Mouse (Mus musculus): ENCODE results near the gene Ptbp2. TPM values are rescaled to one million over a fixed set of nuclear protein-coding genes. Genes with fewer than 3 reads are reported as not detected.

Gene Ptbp2
- polyA plus RNA-seq, 1 experiment from 2014 or later: 47.7 TPM

GRCm38 (mm10) chr3:119763772-119764171 lies 20.5 kb downstream of the Ptbp2 start:
- H3K27ac ChIP-seq (replicated peaks): no peak overlapping the region
- H3K4me3 ChIP-seq (replicated peaks): no peak overlapping the region
- no peak for ATAC-seq (ENCODE audit: insufficient number of reproducible peaks, low FRiP score, low TSS enrichment, low read depth)
- H3K9ac ChIP-seq: no peak overlapping the region
- 89% methylated on average over 2 of the region's 2 CpGs for WGBS
- no peaks in the 10 kb centered on the region for H3K27me3 ChIP-seq
- H3K9me3 ChIP-seq (replicated peaks): no peaks in the 10 kb centered on the region
- H3K4me2 ChIP-seq (replicated peaks): no peak overlapping the region
- peaks cover 15% of the 10 kb centered on the region for H3K36me3 ChIP-seq
- H3K4me1 ChIP-seq: no peaks in the 10 kb centered on the region

DNA sequence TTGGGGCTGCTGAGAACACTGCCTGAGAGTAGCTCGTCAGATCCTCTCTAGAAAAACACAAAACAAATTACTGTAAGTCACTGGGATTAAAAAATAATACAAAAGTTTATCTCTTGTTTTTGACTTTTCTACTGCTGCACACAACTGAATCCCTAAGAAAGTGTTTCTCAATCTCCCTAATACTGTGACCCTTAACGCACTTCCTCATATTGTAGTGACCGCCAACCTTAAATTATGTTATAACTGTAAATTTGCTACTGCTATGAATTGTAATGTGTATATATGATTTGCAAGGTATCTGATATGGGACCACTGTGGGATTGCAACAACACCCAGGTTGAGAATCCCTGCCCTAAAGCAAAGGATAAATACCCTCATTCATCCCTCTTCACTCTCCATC lies 22.5 kb downstream of the Ptbp2 start:
- WGBS: 92% methylated on average over 3 of the region's 3 CpGs
- Histone ChIP-seq H3K9me3 (replicated peaks) (no peaks in the 10 kb centered on the region), H3K4me1 (no peaks in the 10 kb centered on the region), H3K27me3 (no peaks in the 10 kb centered on the region), H3K9ac (no peak overlapping the region), H3K4me2 (replicated peaks) (no peak overlapping the region), H3K4me3 (replicated peaks) (no peak overlapping the region), H3K27ac (replicated peaks) (no peak overlapping the region), H3K36me3 (peaks cover 9% of the 10 kb centered on the region)
- no peak for ATAC-seq (ENCODE audit: insufficient number of reproducible peaks, low FRiP score, low TSS enrichment, low read depth)

DNA sequence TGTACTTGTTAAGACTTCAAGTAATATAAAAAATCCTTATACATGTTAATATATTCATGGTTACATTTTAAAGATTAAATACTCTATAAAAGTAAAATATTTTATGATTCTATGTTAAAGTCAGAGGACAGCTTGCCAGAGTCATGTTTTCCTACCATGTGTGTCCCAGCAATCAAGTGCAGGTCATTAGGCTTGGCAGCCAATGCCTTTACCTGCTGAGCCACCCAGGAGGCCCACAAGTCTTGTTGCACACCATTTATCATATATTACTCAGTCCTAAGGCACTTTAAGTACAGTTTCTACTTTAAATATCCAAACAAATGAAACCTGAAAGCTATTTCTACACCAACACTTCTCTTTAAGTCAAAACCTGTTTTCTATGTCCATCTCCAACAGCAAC lies 30.5 kb downstream of the Ptbp2 start:
- Histone ChIP-seq H3K4me1 (no peaks in the 10 kb centered on the region), H3K4me2 (replicated peaks) (no peak overlapping the region), H3K36me3 (peaks cover 5% of the 10 kb centered on the region), H3K9ac (no peak overlapping the region), H3K9me3 (replicated peaks) (no peaks in the 10 kb centered on the region), H3K27ac (replicated peaks) (no peak overlapping the region), H3K4me3 (replicated peaks) (no peak overlapping the region), H3K27me3 (no peaks in the 10 kb centered on the region)
- no peak for ATAC-seq (ENCODE audit: insufficient number of reproducible peaks, low FRiP score, low TSS enrichment, low read depth)

DNA sequence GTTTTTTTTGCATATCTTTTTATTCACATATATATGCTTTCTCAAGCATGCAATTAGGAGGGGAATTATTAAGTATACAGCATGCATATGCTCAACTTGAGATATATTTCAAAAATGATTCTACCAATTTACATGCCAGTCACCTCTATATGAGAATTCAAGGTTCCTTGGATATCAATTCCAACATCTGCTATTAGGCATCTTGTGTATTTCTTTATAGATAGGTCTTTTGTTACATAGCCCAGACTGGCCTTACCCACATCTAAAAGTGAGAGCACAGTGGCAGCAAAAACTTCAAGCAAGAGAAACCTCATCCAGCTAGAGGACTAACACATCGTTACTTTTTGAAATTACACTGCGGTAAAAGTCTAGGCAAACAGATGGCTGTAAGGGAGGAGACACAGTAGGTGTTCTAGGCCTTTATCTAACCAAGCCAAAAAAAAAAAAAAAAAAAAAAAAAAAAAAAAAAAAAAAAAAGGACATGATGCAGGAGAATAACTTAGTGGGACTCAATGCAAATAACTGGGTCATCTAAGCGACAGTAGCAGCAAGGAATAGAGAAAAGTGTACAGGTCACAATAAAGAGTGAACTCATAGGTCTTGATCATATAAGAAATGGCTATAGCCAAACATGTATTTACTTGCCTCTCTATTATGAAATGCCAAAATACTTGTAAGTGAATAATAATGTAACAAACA lies 34.6 kb downstream of the Ptbp2 start:
- Histone ChIP-seq H3K36me3 (peaks cover 12% of the 10 kb centered on the region), H3K4me3 (replicated peaks) (no peak overlapping the region), H3K4me2 (replicated peaks) (no peak overlapping the region), H3K27me3 (no peaks in the 10 kb centered on the region), H3K27ac (replicated peaks) (no peak overlapping the region), H3K9me3 (replicated peaks) (no peaks in the 10 kb centered on the region), H3K9ac (no peak overlapping the region), H3K4me1 (no peaks in the 10 kb centered on the region)
- no peak for ATAC-seq (ENCODE audit: insufficient number of reproducible peaks, low FRiP score, low TSS enrichment, low read depth)
- 82% methylated on average over 3 of the region's 3 CpGs for WGBS

DNA sequence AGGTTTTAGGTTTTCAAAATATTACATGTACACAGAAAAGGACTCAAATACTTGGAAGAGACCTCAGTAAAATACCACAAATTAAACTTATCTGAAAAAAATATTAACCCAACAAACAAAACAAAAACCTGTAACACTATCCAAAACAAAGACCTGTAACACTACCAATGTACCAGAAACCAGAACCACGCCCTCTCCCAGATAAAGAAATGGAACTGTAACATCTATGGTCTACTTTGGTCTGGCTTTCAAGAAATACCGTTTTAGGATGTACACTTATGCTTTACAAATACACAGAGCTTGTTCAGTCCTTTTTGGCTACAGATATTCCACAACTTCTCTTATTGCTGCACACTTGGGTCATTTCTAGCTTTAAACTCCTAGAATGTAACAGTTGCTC lies 35.1 kb downstream of the Ptbp2 start:
- H3K27me3 ChIP-seq: no peaks in the 10 kb centered on the region
- no peak for ATAC-seq (ENCODE audit: insufficient number of reproducible peaks, low FRiP score, low TSS enrichment, low read depth)
- H3K27ac ChIP-seq (replicated peaks): no peak overlapping the region
- H3K4me1 ChIP-seq: no peaks in the 10 kb centered on the region
- peaks cover 14% of the 10 kb centered on the region for H3K36me3 ChIP-seq
- H3K4me2 ChIP-seq (replicated peaks): no peak overlapping the region
- no peaks in the 10 kb centered on the region for H3K9me3 ChIP-seq (replicated peaks)
- no peak overlapping the region for H3K4me3 ChIP-seq (replicated peaks)
- WGBS: 90% methylated on average over 2 of the region's 2 CpGs
- H3K9ac ChIP-seq: no peak overlapping the region

DNA sequence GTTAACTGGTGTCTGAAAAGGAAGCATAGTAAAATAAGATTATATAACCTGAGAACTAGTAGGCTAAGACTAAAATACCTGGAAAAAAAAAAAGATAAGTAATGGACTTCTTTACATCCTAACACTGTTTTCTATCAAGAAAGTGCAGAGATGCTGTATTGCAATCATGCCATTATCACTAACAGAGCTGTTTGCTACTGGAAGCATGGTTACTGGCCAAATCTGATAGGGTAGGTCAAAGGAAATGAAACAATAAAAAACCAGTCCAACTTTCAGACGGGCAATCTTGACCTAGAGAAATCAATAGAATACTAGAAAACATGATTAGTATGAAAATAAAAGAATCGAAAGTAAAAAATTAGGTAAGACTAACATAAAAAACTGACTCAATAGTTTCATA lies 37.6 kb downstream of the Ptbp2 start:
- Histone ChIP-seq H3K27ac (replicated peaks) (no peak overlapping the region), H3K9me3 (replicated peaks) (no peaks in the 10 kb centered on the region), H3K9ac (no peak overlapping the region), H3K27me3 (no peaks in the 10 kb centered on the region), H3K4me3 (replicated peaks) (no peak overlapping the region), H3K4me2 (replicated peaks) (no peak overlapping the region), H3K4me1 (no peaks in the 10 kb centered on the region), H3K36me3 (peaks cover 14% of the 10 kb centered on the region)
- 87% methylated on average over 2 of the region's 2 CpGs for WGBS
- no peak for ATAC-seq (ENCODE audit: insufficient number of reproducible peaks, low FRiP score, low TSS enrichment, low read depth)

DNA sequence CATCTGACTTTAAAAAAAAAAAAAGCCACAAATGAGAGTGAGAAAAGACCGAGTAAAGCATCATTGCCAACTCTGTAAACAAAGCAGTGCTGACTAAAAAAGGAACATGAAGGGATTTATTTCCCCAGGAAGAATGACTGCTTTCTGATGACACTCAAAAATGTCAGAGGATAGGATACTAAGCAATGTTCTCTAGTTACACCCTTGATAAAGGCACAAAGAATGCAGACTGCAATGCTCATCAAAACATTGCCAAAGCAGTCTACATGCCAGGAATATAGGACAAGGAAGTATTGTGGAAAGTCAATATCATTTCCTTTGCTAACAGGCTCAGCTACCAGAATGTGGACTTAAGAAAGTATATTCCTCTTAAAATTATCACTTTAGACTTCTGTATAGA lies 38.5 kb downstream of the Ptbp2 start:
- ATAC-seq (ENCODE audit: insufficient number of reproducible peaks, low FRiP score, low TSS enrichment, low read depth): no peak
- H3K9ac ChIP-seq: no peak overlapping the region
- no peaks in the 10 kb centered on the region for H3K9me3 ChIP-seq (replicated peaks)
- H3K27ac ChIP-seq (replicated peaks): no peak overlapping the region
- peaks cover 11% of the 10 kb centered on the region for H3K36me3 ChIP-seq
- WGBS: 35% methylated on average over 1 of the region's 1 CpGs
- no peak overlapping the region for H3K4me3 ChIP-seq (replicated peaks)
- no peak overlapping the region for H3K4me2 ChIP-seq (replicated peaks)
- H3K27me3 ChIP-seq: no peaks in the 10 kb centered on the region
- H3K4me1 ChIP-seq: no peaks in the 10 kb centered on the region

DNA sequence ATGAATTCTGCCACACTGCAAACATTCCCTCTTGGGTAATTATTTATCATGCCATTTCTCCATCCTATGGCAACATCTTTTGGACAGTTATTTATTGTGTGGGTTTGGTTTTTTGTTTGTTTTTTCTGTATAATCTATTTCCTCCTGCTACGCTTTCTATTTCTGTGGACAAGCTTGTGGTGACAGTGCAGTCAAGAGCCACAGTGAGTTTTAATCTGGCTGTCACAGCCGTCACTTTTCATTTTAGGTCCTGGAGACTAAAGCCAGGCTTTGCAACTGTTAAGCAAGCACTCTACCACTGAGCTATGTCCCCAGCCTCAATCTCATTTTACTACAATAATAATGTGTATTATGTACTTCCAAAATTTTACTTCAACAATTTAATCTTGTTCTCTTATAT lies 54.4 kb downstream of the Ptbp2 start:
- H3K9me3 ChIP-seq (replicated peaks): no peaks in the 10 kb centered on the region
- H3K4me1 ChIP-seq: no peaks in the 10 kb centered on the region
- H3K4me2 ChIP-seq (replicated peaks): no peak overlapping the region
- H3K9ac ChIP-seq: no peak overlapping the region
- peaks cover 15% of the 10 kb centered on the region; the same call in 1 of the 2 replicates for H3K36me3 ChIP-seq
- 81% methylated on average over 2 of the region's 2 CpGs for WGBS
- H3K27me3 ChIP-seq: no peaks in the 10 kb centered on the region
- no peak overlapping the region for H3K4me3 ChIP-seq (replicated peaks)
- H3K27ac ChIP-seq (replicated peaks): no peak overlapping the region
- ATAC-seq (ENCODE audit: insufficient number of reproducible peaks, low FRiP score, low TSS enrichment, low read depth): no peak

DNA sequence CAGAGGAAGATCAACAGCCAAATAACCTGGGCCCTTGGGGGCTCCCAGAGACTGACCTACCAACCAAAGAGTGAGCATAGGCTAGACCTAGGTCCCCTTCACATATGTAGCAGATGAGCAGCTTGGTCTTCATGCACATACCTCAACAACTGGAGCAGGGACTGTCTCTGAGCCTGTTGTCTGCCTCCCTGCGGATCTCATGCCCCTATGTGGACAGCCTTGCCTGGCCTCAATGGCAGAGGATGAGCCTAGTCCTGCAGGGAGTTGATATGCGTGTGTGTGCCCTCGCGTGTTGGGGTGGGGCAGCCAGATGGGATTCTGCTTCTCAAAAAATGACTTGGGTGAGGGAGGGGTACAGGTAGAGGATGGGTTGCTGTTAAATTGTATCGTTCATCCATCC lies 72.2 kb downstream of the Ptbp2 start:
- Histone ChIP-seq H3K4me1 (no peaks in the 10 kb centered on the region), H3K4me3 (replicated peaks) (no peak overlapping the region), H3K4me2 (replicated peaks) (no peak overlapping the region), H3K9me3 (replicated peaks) (no peaks in the 10 kb centered on the region), H3K27ac (replicated peaks) (no peak overlapping the region), H3K27me3 (no peaks in the 10 kb centered on the region), H3K36me3 (no peaks in the 10 kb centered on the region), H3K9ac (no peak overlapping the region)
- WGBS: 96% methylated on average over 5 of the region's 5 CpGs
- ATAC-seq (ENCODE audit: insufficient number of reproducible peaks, low FRiP score, low TSS enrichment, low read depth): no peak

GRCm38 (mm10) chr3:119711503-119711902 lies 72.8 kb downstream of the Ptbp2 start:
- H3K4me2 ChIP-seq (replicated peaks): no peak overlapping the region
- H3K36me3 ChIP-seq: no peaks in the 10 kb centered on the region
- H3K27me3 ChIP-seq: no peaks in the 10 kb centered on the region
- ATAC-seq (ENCODE audit: insufficient number of reproducible peaks, low FRiP score, low TSS enrichment, low read depth): no peak
- no peaks in the 10 kb centered on the region for H3K9me3 ChIP-seq (replicated peaks)
- H3K4me3 ChIP-seq (replicated peaks): no peak overlapping the region
- no peak overlapping the region for H3K9ac ChIP-seq
- H3K27ac ChIP-seq (replicated peaks): no peak overlapping the region
- no peaks in the 10 kb centered on the region for H3K4me1 ChIP-seq
- 97% methylated on average over 3 of the region's 3 CpGs for WGBS

- H3K36me3 ChIP-seq: no peaks in the 10 kb centered on the region
- H3K9me3 ChIP-seq (replicated peaks): no peaks in the 10 kb centered on the region
- WGBS: 57% methylated on average over 3 of the region's 3 CpGs
- no peak overlapping the region for H3K4me3 ChIP-seq (replicated peaks)
- no peaks in the 10 kb centered on the region for H3K27me3 ChIP-seq
- no peak for ATAC-seq (ENCODE audit: insufficient number of reproducible peaks, low FRiP score, low TSS enrichment, low read depth)
- no peak overlapping the region for H3K4me2 ChIP-seq (replicated peaks)
- H3K9ac ChIP-seq: no peak overlapping the region
- H3K27ac ChIP-seq (replicated peaks): no peak overlapping the region
- H3K4me1 ChIP-seq: no peaks in the 10 kb centered on the region
These were observed 82.8 kb downstream of the Ptbp2 start for GRCm38 (mm10) chr3:119701467-119701866.

GRCm38 (mm10) chr3:119684741-119685140 lies 99.5 kb downstream of the Ptbp2 start:
- H3K9ac ChIP-seq: no peak overlapping the region
- no peak overlapping the region for H3K4me2 ChIP-seq (replicated peaks)
- no peak overlapping the region for H3K27ac ChIP-seq (replicated peaks)
- no peaks in the 10 kb centered on the region for H3K36me3 ChIP-seq
- no peaks in the 10 kb centered on the region for H3K9me3 ChIP-seq (replicated peaks)
- ATAC-seq (ENCODE audit: insufficient number of reproducible peaks, low FRiP score, low TSS enrichment, low read depth): no peak
- H3K4me3 ChIP-seq (replicated peaks): no peak overlapping the region
- H3K4me1 ChIP-seq: no peaks in the 10 kb centered on the region
- WGBS: 57% methylated on average over 6 of the region's 6 CpGs
- no peaks in the 10 kb centered on the region for H3K27me3 ChIP-seq

Data from embryonic facial prominence, embryonic 15.5 days (tissue).